Mouse (Mus musculus) gastrocnemius, postnatal 10 days (tissue): Measurements from ENCODE around the gene Itgb4. TPM values are rescaled to one million over a fixed set of nuclear protein-coding genes. Genes with fewer than 3 reads are reported as not detected.

Experiments used
- DNase-seq: peaks from one replicate; pipeline ENCODE4 v3.0.0; 2021; ENCODE audit warnings: mixed read lengths
- long read RNA-seq, 2 experiments: library from polyadenylated mRNA; stranded (forward); transcript quantifications; one replicate each; pipeline ENCODE4 v2.0.0; 2021
- total RNA-seq, 2 experiments: library from RNA; stranded (reverse); gene quantifications; 2 replicates each; pipeline ENCODE4 v1.2.3; 2021

The Itgb4 gene
- total RNA-seq: 1 to 10 TPM; 4.6 to 4.9 TPM
- long read RNA-seq, experiment 1, partial matches to known transcripts: 4 of 9 reads
- long read RNA-seq, experiment 1, other reads (novel, unspliced or antisense): 5 of 9 reads
- long read RNA-seq, experiment 2, partial matches to known transcripts: 1 of 1 reads
- long read RNA-seq, experiment 2, other reads (novel, unspliced or antisense): 0 of 1 reads

DNA sequence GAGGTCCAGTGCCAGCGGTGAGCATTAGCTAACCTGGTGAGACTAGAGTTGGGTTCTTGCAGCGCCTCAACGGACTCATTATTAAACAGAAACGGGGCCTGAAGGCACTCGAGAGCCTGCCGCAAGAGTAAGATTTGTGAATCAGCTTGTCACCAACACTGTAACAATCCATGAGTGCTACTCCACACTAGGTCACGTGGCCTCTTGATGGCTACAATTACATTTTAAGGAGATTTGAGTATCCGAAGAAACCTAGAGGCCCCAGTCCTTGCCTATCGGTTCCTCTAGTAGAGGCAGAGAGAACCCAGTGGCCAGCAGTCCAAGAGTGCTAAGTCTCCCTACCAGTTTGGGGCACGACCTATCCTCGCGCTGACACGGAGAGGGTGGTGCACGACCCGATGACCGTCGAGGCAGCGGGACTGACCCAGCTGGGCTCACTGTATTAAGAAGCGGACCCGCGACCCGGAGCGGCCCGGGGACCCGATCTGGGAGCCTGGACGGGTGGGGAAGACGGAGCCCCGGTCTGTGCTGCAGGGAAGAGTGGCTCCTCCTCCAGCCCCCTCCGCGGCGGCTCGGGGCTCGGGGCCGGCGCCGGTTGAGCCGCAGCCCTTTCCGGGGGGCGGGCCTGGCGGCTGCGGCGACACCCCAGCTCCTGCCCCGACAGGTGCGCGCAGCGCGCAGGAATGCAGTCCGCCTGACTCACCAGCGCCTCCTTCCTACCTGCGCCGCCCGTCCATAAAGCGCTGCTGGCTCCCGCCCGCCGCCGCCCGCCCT is at the start of gene Itgb4:
TSS of gene Itgb4 (plus strand) at position 401 of the 774 bp plus-strand sequence.
- DNase-seq: peak; percentile 25

DNA sequence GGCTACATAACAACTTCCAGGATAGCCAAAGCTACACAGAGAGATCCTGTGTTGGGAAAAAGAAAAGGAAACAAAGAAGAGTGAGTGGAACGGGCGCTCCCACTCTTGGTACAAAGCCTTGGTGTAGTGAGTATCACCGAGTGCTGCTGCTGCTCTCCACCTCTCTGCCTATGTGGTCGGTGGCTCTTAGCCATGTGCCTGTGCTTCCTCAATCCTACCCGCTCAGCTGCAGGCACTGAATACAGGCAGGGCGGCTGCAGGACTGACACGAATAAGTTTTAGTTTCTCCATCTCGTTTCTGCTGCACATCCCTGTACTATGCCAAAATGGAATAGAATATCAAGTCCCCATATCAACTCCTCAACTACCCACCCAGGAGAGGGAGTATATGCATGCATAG is 45.5 kb upstream of the Itgb4 start:
- DNase-seq: no peak

DNA sequence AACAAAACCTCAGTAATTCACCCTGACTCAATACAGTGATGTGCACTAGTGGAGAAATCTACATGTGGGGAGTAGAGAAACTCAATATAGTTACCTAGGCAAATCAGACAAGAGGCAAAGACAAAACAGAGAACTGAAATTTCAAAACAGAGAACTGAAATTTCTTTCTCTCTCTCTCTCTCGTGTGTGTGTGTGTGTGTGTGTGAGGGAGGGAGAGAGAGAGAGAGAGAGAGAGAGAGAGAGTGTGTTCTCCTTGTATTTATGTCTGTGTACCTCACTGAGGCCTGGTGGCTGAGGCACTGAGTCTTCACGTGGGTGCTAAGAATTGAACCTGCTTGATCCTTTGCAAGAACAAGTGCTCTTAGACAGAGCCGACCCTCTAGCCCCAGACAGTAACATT is 44.7 kb upstream of the Itgb4 start:
- DNase-seq: no peak

DNA sequence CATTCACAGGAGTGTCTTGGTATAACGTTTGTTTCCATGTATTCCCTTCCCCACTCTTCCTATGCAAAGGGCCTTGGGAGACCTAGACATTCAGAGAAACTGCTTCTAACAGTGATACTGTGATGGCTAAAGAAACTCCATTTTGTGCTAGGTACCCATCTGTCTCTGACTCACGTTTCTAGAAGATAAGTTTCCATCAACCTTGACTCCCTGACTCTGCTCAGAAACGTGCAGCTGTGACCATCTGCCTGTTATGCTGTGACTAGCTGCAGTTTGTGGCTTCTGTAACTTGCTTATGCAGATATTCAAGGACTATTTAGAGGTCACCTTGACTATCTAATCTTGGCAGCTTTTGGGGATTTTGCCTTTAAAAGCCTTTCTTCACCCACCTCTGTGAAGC is 43.3 kb upstream of the Itgb4 start:
- no peak for DNase-seq

DNA sequence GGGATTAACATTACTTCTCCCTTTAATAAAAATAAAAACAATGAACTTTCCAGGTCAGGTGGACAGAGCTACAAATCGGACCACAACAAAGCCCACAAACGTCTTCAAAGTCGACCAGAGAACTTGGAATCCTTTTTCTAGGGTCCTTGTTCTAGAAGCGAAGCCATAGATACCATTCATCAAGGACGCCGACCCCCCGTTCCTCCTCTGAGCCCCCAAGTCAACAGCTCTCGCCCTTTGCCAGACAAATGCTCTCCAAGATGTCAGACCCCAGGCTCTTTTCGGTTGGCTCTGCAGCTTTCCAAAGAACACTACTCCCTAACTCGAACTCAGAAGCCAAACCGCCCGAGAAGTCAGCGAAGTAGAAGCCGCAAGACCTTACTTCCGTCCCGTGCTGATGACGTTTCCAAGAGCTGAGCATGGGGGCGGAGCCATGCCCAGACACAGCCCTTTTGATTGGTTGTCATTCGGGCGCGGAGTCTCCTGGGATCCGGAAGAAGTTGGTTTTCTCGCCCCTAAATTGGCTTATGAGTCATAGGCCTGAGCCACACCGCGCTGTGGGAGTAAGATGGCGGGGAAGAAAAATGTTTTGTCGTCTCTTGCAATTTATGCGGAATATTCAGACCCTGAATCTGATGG is 41.3 kb upstream of the Itgb4 start, which contains the start of the genes Sap30bp and Recql5:
TSS of gene Sap30bp (plus strand) at position 175 of the 639 bp plus-strand sequence.
TSS of gene Recql5 (minus strand) at position 370 of the 639 bp plus-strand sequence.
- DNase-seq: peak; percentile 95

DNA sequence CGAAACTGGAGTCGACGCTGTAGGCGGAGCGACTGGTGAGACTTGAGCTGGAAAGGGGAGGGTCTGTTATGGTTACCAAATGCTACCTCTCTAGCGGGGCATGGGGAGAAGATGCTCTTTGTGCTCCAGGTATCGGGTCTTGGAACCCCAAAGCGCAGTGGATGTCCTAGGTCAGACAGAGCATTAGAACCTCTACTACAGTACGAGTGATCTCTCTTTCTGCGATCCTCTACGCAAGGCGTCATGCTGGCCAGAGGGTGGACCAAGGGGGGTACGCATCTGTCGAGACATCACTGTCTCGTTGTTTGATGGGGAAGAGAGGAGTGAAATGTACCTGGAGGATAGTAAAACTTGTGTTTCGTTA is 40.8 kb upstream of the Itgb4 start:
- DNase-seq: no peak

DNA sequence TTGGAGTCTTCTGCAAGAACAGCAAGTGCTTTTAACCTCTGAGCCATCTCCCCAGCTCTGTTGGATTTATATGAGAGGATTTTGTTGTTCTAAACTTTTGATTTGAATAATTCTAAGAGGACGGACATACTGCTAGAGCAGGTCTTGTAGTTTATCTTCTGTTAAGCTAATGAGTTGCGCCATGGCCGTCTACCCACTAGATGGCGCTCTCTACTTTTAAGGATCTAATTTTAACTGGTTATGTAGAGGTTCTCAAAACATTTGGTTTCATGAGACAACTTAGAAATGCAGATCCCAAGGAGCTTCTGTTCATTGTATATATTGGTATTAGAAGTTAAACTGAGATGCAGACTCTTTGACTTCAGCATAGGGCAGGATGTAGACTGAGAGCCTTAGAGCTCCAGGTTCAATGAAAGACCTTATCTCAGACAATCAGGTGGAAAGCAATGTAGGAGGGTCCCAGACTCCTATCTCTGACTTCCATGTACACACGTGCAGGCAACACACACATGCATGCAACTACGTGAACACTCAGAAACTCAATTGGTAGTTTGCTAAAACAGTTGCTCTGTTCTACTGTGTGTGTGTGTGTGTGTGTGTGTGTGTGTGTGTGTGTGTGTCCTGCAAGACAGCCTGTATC is 34.7 kb upstream of the Itgb4 start:
- peak; percentile 61 for DNase-seq

DNA sequence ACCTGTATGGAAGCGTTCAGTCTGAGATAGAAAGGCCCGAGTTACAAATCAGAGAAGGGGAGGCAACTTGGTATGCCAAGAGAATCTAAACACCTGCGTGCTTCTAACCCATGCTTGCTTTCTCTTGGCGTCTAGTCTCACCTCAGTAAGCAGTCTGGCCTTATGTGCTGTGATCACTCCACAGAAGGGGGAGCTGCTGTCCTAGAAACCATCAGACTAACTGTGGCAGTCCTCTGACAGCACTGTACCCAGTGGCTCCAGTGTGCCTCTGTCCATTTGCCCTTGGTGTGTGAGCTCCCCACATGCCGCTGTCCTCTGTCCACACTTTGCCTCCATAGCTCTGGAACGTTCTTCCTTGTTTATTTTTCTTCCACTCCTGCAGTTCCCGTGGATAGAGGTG is 32.5 kb upstream of the Itgb4 start:
- no peak for DNase-seq

DNA sequence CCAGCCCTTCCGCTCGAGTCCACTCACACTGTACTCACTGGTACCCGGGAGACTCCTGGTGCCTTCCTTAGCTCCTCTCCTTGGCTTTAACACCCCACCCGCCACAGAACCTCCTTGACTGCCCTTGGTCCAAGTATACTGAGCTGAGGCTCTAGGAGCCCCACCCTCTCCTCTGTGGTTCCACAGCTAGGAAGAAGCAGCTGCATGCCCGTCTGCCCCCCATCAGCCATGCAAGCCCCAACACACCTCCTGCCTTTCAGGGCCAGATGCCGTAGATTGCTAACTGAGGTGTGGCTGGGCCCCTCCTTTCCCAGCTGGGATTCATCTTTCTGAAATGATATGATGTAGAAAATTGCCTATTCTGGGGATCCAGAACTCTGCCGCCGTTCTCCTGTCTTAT is 29.3 kb upstream of the Itgb4 start:
- no peak for DNase-seq

DNA sequence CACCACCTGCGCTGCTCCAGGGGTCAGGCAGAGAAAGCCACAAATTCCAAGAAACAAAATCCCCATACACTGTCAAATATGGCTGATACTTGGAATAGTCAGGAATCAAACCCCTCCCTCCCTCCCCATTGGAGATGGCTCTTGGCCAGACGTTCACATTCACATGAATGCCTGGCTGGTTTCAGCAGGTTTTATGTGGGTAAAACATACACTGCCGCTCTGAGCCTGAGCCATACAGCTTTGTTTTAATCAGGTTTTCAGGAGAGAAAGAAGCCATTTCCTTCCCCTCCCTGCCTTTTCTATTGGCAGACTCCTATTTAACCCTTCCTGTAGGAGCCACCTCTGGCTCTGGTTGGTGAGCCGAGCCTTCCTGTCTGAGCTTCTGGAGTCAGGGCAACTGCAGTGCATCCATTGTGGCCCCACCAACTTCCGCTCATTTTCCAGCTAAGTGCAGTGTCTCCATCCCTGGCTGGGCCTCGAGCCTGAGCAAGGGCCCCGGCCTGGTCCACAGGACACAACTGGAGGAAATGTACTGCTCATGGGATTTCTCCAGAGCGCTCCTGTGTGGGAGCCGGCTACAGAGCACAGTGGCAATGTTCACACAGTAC is 28.2 kb upstream of the Itgb4 start:
- no peak for DNase-seq

DNA sequence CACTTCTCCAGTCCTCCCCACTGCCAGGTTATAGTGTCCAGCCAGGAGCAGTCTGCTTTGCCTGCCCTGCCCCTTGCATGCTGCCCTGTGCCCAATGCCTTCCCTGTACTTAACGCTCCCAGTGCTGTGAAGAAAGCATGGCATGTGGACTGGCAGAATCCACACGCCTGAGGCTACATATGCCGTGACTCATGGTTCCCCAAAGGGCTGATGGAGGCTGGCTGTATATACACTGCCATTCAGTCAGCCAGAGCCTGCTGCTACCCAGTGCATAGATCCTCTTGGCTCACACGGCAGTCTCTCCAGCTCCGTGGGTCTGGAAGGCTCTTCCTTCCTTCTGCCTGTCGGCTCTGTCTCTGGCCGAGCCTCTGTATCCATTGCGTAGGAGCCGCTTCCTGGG is 26.2 kb upstream of the Itgb4 start:
- DNase-seq: no peak

DNA sequence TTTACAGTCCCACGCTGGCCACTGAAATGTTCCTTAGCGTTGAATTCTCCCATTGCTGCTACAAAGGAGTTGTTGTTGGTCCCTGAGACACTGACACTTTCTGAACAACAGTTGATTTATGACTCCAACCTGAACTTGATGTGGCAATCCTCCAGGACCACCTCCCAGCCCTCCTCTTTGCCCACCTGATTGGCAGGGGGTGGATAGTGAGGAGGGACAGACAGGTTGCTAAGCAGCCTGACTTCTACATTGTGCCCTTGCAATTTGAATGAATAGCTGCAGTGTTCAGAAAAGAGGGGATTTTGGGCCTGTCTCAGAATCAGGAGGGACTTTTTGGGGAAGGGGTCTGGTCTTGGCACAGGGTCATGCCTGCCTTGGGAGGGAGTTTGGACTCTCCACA is 23.8 kb upstream of the Itgb4 start:
- no peak for DNase-seq

DNA sequence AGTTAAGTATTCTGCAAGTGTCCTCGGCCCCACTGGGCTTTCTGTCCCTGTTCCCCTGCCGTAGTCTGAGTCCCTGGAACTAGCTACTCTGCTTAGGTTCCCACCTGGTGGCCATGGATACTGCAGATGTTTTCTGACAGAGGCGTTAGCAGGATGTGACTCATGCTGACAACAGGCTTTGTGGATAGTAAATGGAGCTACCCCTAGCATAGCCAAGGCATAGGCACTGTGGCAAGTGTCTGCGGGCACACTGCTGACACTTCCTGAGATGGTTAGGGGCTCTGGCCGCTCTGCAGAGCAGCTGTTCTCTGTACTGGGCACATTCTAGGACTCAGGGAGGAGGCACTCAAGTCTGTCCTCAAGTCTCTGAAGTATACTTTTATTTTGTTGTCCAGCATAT is 19.8 kb upstream of the Itgb4 start:
- no peak for DNase-seq

DNA sequence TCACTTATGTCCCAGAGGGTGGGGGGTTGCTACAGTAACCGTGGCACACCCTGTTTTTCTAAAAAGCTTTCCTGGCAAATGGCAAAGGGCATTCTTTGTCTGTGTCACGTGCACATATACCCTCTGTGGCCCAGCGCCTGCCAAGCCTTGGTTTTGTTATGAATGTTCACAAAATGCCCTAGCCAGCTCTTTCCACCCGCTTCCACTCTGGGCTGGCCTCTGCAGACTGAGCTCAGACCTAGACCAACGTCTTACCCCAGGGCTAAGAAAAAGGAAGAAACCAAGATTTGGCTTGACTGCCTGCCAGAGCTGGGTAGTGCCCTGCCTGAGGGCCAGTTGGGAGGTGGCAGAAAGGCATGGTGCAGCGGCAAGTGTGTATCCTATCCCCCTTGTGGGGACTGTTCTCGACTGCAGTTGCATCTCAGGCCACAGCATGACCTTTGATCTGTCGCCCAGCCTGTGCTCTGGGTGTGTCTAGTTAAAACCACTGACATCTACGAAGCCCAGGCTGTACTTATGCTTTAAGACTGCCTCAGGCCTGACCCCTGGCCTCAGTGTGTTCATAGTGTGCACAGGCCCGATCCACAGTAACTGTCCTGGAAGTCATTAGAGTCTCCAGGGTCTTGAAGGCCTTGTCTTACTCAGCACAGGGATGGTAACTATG is 19.2 kb upstream of the Itgb4 start:
- no peak for DNase-seq

DNA sequence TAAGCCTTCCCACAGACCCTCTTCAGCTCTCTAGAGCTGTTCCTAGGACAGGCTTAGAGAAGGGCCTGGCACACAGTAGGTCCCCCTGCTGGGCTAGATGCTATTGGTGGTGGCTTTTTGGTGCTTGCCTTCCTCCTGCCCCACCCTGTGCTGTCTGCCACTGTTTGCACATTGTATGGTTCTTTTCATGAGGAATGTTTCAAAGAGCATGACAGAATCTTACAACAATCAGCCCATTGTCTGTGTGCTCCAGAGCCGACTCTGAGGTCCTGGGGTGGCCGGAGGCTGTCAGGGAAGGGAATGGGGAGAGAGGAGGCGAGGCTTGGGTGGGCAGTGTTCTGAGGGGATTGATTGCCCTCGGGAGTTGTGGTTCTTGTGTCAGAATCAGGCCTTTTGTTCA is 18.1 kb upstream of the Itgb4 start:
- DNase-seq: no peak

DNA sequence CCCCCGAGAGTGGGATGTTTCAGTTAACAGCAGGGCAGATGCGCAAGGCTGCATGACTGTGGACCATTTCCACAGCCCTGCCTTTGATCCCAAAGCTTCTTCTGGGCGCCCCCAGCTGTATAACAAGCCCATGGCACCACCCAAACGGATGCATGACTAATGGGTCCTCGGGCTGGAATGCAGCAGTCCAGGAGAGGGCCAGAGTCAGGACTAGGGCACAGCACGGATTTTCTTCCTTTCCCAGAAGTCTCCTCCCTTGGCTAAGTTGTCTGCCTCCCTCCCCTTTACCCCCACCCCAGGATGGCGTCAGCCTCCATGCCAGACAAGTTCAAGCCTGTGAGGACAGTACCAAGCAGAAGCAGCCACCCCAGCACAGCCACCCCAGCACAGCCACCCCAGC is 16.5 kb upstream of the Itgb4 start:
- DNase-seq: no peak

DNA sequence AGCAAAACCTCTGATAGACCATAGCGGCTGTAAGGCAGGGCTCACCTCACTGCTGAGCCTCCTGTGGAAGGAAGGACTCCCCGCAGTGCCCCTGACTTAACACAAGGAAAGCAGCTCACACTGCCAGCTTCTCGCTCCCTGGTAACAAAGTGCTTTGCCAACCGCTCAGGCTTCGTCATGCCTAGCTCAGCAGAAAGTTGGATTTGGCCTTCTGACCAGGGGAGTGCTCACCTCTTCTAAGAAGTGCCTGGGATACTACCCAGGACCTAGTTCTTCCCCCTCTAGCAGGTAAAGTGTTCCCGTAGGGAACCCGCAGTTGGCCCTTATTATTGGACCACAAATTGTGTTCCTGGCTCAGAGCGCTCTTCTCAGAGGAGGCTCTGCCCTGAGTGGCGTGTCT is 15.5 kb upstream of the Itgb4 start:
- DNase-seq: no peak

DNA sequence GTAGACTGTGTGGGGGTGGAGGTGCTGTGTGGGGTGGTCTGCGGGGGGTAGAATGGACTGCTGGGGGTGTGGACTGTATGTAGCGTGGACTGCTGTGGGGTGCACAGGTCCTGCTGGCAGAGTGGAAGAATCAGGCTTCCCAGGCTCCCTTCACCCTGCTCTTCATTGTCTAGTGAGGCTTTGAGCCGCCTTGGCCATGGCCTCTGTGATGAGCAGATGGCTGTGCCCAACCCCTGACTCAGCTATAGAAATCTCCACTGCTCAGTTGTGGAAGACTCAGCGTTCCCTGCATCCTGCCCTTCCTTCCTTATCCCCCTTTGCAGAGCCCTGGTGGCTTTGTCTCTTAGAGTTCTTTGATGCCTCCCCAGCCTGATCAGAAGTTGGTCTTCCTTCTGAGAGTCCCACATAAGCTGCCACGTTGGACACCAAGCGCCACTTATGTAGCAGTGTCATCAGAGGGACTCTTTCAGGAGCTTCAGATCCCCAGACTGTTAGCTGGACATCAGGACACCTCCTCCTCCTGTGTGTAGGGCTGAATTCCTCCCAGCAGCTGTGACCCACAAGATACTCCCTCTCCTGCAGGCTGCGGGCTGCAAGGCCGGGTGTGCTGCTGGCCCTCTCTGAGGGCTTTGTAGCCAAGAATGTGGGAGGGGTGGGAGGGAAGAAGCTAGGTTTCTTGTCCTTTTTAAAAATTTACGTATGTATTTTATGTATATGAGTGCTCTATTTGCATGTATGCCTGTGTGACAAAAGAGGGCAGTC is 11.7 kb upstream of the Itgb4 start:
- DNase-seq: no peak

DNA sequence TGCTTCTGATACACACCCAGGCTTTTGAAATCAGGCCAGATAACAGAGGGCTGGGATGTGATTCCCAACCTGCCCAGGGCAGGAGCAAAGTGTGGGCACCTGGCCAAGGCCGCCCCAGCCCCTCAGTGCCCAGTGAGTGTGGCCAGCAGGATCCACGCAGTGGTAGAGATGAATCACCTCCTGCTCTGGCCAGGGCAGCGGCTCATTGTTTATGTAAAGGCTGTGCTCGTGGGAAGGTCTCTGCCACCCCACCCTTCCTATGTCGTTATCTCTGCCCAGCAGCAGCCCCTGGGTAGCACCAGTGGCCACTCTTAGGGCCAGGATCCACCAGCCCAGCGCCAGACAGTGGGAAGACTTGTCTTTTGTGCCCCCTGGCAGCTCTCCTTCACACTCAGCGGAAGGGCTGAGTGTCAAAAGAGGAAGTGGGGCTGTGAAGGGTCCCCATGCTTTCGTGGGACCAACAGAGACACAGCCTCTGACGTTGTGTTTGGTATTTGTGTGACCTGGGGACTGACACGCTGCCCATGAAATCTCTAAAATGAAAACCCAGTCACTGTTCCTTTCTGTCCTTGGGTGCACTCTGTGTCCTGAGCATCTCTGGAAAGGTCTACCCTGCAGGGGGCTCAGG is 9.4 kb upstream of the Itgb4 start:
- no peak for DNase-seq

DNA sequence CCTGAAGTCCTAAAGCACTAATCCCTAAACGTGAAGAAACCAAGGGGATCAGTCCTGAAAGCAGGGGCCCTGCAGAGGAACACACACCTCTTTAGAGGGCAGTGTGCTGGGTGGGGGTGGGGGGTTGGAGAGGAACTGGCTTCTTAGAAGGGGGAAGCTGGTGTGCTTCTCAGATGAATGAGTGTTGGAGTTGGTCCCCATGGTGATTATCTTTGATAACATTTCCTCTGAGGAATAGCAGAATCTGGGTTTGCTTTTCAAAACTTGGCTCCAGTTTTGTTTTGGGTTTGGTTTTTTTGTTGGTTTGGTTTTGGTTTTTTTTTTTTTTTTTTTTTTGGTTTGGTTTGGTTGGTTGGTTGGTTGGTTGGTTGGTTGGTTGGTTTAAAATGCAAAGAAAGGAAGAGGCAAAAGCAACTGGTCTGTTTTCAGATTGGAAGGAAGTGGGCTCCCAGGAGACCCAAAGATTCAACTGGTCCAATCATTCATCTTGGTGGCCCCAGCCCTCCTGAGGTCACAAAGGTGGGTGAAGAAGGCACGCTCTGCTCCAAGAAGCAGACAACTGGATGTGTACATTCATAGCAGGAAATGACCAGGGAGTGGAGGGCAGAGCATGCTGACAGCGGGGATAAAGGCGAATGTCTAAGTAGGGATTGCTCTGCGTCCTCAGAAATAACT is 5.6 kb upstream of the Itgb4 start:
- no peak for DNase-seq
